Comparison of ENCODE assay signal across 9 mouse cellular contexts in the genomic region with DNA sequence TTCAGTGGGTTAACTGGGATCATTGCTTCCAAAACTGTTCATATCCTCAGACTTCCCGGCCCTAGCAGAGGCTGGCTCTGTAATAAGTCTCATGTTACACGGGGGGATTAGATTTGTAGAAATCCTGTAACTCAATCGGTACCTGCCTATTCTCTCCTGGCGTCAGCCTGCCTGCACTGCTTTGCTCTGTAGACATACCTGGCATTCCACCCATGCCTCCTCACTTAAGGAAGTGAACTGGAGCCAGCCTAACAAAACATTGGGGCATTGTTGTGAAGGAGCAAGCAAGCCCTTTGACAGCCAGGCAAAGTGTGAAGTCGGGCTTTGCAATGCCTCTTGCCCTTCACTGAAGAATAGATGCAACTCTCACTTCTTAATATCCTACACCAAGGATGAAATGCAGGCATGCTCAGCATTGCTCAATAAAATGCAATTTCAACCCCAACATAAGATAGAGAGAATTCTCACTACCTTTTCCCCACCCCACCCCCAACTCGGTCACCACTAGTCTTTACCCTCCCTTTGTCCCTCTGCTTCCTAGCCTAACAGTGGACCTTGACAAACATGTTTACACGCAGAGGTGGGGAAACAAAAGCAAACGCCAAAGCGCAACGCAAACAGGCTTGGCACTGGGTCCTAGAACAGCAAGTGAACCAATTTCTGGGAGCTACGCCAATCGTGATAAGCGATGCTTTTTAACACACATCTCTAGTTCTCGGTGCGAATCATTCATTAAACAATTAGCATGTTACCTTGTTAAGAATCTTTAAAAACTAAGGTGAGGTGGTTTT.
DNase-seq lines count a peak whose midpoint lies in the region; ATAC-seq lines count a peak whose summit lies in the region.
"Had no signal": no experiment of that assay in that cellular context is flagged by ENCODE, and none has a peak within 500 bp of the region (broad histone marks: within the 10 kb centered on the region; RNA-seq: fewer than 3 reads in every experiment).

No protein-coding gene starts in this region.

- ATAC-seq in stomach, embryonic 14.5 days (ENCODE audit: insufficient number of reproducible peaks, insufficient read depth, low FRiP score, low read depth): peak; percentile 61

- H3K27me3 ChIP-seq in stomach, embryonic 14.5 days (ENCODE audit: control insufficient read depth, insufficient read depth, low read length): no peaks in the 10 kb centered on the region

- H3K4me3 ChIP-seq in stomach, embryonic 14.5 days (ENCODE audit: low read depth, low read length): no peak overlapping the region

- DNase-seq in cerebellum, postnatal 10 days: peak; percentile 61 to 65
- DNase-seq in cerebellum, adult 9-10 months: no peak
- peak; percentile 4 for DNase-seq in ovary, postnatal 36 days (ENCODE audit: low spot score)
- no peak for DNase-seq in ovary, postnatal 14 days (ENCODE audit: low spot score)
- DNase-seq in layer of hippocampus, adult 9-11 months: peak; percentile 12
- no peak for DNase-seq in c-Kit-positive CD71-positive TER-119-positive erythroid progenitor cells, embryonic 14.5 days (ENCODE audit: low spot score)
- no peak for DNase-seq in T-cell, adult 2 months (ENCODE audit: low spot score)

- H3K9ac ChIP-seq in stomach, embryonic 14.5 days (replicated peaks; ENCODE audit: low read depth, low read length): no peak overlapping the region

- WGBS in stomach, embryonic 14.5 days: 31% methylated on average over 15 of the region's 15 CpGs

- H3K27ac ChIP-seq in stomach, embryonic 14.5 days (ENCODE audit: low read length): no peak overlapping the region
- H3K27ac ChIP-seq: macrophage had no signal

- H3K9me3 ChIP-seq in stomach, embryonic 14.5 days (ENCODE audit: control insufficient read depth, low read depth, low read length): no peaks in the 10 kb centered on the region

- H3K4me1 ChIP-seq in stomach, embryonic 14.5 days (ENCODE audit: control insufficient read depth, insufficient read depth, low read length): no peaks in the 10 kb centered on the region

- H3K36me3 ChIP-seq in stomach, embryonic 14.5 days (ENCODE audit: control insufficient read depth, insufficient read depth, low read length): no peaks in the 10 kb centered on the region

- H3K4me2 ChIP-seq in stomach, embryonic 14.5 days (replicated peaks; ENCODE audit: low read depth, low read length): 0 out of 2 replicates have a peak overlapping the region, but pooled peaks have one; percentile 7

Comparison
In these comparisons a context has a peak if more than half of its experiments do, and no peak if none do; other contexts are left out.
1. DNase-seq: peak in cerebellum, postnatal 10 days (2 of 2), ovary, postnatal 36 days (single experiment) and layer of hippocampus, adult 9-11 months (single experiment); none in cerebellum, adult 9-10 months (single experiment), ovary, postnatal 14 days (single experiment), c-Kit-positive CD71-positive TER-119-positive erythroid progenitor cells, embryonic 14.5 days (single experiment) and T-cell, adult 2 months (single experiment).